Mouse (Mus musculus): ENCODE results near the gene Plcb4. TPM values are rescaled to one million over a fixed set of nuclear protein-coding genes. Genes with fewer than 3 reads are reported as not detected.

Gene Plcb4
- total and polyA plus RNA-seq, 3 experiments = not detected

- dilution Hi-C loops (cut with MboI; ENCODE audit: extremely low pct_ligation_motif_present, extremely low pct_unique_long_range_greater_than_20kb, low sequenced_read_pairs) = no loop called here
- Histone ChIP-seq H3K79me2 (replicated peaks; ENCODE audit: control insufficient read depth, extremely low read depth, insufficient read depth, poor library complexity, severe bottlenecking) (no peaks in the 10 kb centered on the region), H3K9me3 (replicated peaks; ENCODE audit: low read length) (peaks cover 59% of the 10 kb centered on the region), H3K27me3 (replicated peaks) (no peaks in the 10 kb centered on the region), H3K36me3 (replicated peaks in 1 of 2; ENCODE audit: control insufficient read depth in 1 of 2, insufficient read depth in 1 of 2, low read length in 1 of 2) (no peaks in the 10 kb centered on the region), H3K4me3 (replicated peaks in 1 of 3; ENCODE audit: low read depth in 2 of 3, low read length in 2 of 3, poor library complexity in 1 of 3) (no peak overlapping the region), H3K4me2 (ENCODE audit: insufficient read depth, low read depth, poor library complexity, severe bottlenecking) (no peak overlapping the region), H3K9ac (ENCODE audit: insufficient read depth, low read depth) (no peak overlapping the region), H3K27ac (ENCODE audit: insufficient read depth, low read depth) (no peak overlapping the region), H3K4me1 (ENCODE audit: control insufficient read depth in 1 of 2, insufficient read depth in 2 of 2) (no peaks in the 10 kb centered on the region)
- in situ Hi-C loops (cut with MboI; ENCODE audit: low pct_ligation_motif_present, low pct_unique_long_range_greater_than_20kb, low sequenced_read_pairs) = no loop called here
- no peak for DNase-seq (ENCODE audit: extremely low read depth)
- TF ChIP-seq ETS1 (conservative IDR thresholded peaks at IDR 0.05; ENCODE audit: low read depth, low read length) (no peak), IRF4 (IDR thresholded peaks at IDR 0.05; ENCODE audit: low read depth, low read length) (no peak), USF1 (IDR thresholded peaks at IDR 0.05; ENCODE audit: low read depth, low read length) (no peak), ZC3H11A (IDR thresholded peaks at IDR 0.05; ENCODE audit: low read depth, low read length) (no peak), MAZ (IDR thresholded peaks at IDR 0.05; ENCODE audit: low read depth, low read length) (no peak), MYC (IDR thresholded peaks at IDR 0.05; ENCODE audit: low read depth, low read length) (no peak), EP300 (IDR thresholded peaks at IDR 0.05; ENCODE audit: low read length) (no peak), E2F4 (IDR thresholded peaks at IDR 0.05; ENCODE audit: insufficient replicate concordance, low read depth, low read length) (no peak), SMC3 (IDR thresholded peaks at IDR 0.05; ENCODE audit: low read depth, low read length) (no peak), ELF1 (IDR thresholded peaks at IDR 0.05; ENCODE audit: low read depth, low read length) (no peak), UBTF (IDR thresholded peaks at IDR 0.05; ENCODE audit: low read depth, low read length) (no peak), ZKSCAN1 (IDR thresholded peaks at IDR 0.05; ENCODE audit: borderline replicate concordance, low read depth, low read length) (no peak), CTCF (conservative IDR thresholded peaks at IDR 0.05 in 1 of 2, IDR thresholded peaks at IDR 0.05 in 1 of 2; ENCODE audit: low read depth in 2 of 2, low read length in 2 of 2) (no peak), USF2 (conservative IDR thresholded peaks at IDR 0.05; ENCODE audit: low read depth, low read length) (no peak), TBP (conservative IDR thresholded peaks at IDR 0.05; ENCODE audit: low read depth, low read length) (no peak), RCOR1 (conservative IDR thresholded peaks at IDR 0.05; ENCODE audit: low read depth, low read length) (no peak)
Measured at GRCm38 (mm10) chr2:135835911-135836310, 177.1 kb downstream of the Plcb4 start.

- dilution Hi-C loops (cut with MboI; ENCODE audit: extremely low pct_ligation_motif_present, extremely low pct_unique_long_range_greater_than_20kb, low sequenced_read_pairs) (no loop called here), in situ Hi-C loops (cut with MboI; ENCODE audit: low pct_ligation_motif_present, low pct_unique_long_range_greater_than_20kb, low sequenced_read_pairs) (no loop called here)
- peaks cover 57% of the 10 kb centered on the region for H3K9me3 ChIP-seq (replicated peaks; ENCODE audit: low read length)
- TF ChIP-seq RAD21 (IDR thresholded peaks at IDR 0.05; ENCODE audit: low read depth, low read length) = no peak
- no peak for TF ChIP-seq CTCF (conservative IDR thresholded peaks at IDR 0.05 in 1 of 2, IDR thresholded peaks at IDR 0.05 in 1 of 2; ENCODE audit: low read depth in 2 of 2, low read length in 2 of 2)
- TF ChIP-seq TCF12 (IDR thresholded peaks at IDR 0.05; ENCODE audit: low read depth, low read length) = no peak
- TF ChIP-seq TBP (conservative IDR thresholded peaks at IDR 0.05; ENCODE audit: low read depth, low read length) = no peak
- TF ChIP-seq USF2 (conservative IDR thresholded peaks at IDR 0.05; ENCODE audit: low read depth, low read length) = no peak
- no peak for TF ChIP-seq ZKSCAN1 (IDR thresholded peaks at IDR 0.05; ENCODE audit: borderline replicate concordance, low read depth, low read length)
- TF ChIP-seq IRF4 (IDR thresholded peaks at IDR 0.05; ENCODE audit: low read depth, low read length) = no peak
- TF ChIP-seq RCOR1 (conservative IDR thresholded peaks at IDR 0.05; ENCODE audit: low read depth, low read length) = no peak
- no peak for TF ChIP-seq CHD2 (IDR thresholded peaks at IDR 0.05; ENCODE audit: low read length)
- TF ChIP-seq SIN3A (IDR thresholded peaks at IDR 0.05; ENCODE audit: low read length) = no peak
- TF ChIP-seq MAX (IDR thresholded peaks at IDR 0.05; ENCODE audit: low read length) = no peak
- TF ChIP-seq GABPA (IDR thresholded peaks at IDR 0.05; ENCODE audit: insufficient replicate concordance, low read depth, low read length) = no peak
- TF ChIP-seq KAT2A (IDR thresholded peaks at IDR 0.05; ENCODE audit: insufficient replicate concordance, low read length) = no peak
- TF ChIP-seq POLR2A (IDR thresholded peaks at IDR 0.05; ENCODE audit: low read depth, low read length) = no peak
- TF ChIP-seq UBTF (IDR thresholded peaks at IDR 0.05; ENCODE audit: low read depth, low read length) = no peak
- no peak for TF ChIP-seq JUND (conservative IDR thresholded peaks at IDR 0.05; ENCODE audit: low read depth, low read length)
- TF ChIP-seq USF1 (IDR thresholded peaks at IDR 0.05; ENCODE audit: low read depth, low read length) = no peak
- TF ChIP-seq ETS1 (conservative IDR thresholded peaks at IDR 0.05; ENCODE audit: low read depth, low read length) = no peak
- no peaks in the 10 kb centered on the region for H3K4me1 ChIP-seq (ENCODE audit: control insufficient read depth in 1 of 2, insufficient read depth in 2 of 2)
- no peak overlapping the region for H3K27ac ChIP-seq (ENCODE audit: insufficient read depth, low read depth)
- H3K27me3 ChIP-seq (replicated peaks) = no peaks in the 10 kb centered on the region
- no peak overlapping the region for H3K4me2 ChIP-seq (ENCODE audit: insufficient read depth, low read depth, poor library complexity, severe bottlenecking)
- no peak overlapping the region for H3K4me3 ChIP-seq (replicated peaks in 1 of 3; ENCODE audit: low read depth in 2 of 3, low read length in 2 of 3, poor library complexity in 1 of 3)
- H3K79me2 ChIP-seq (replicated peaks; ENCODE audit: control insufficient read depth, extremely low read depth, insufficient read depth, poor library complexity, severe bottlenecking) = no peaks in the 10 kb centered on the region
- no peaks in the 10 kb centered on the region for H3K36me3 ChIP-seq (replicated peaks in 1 of 2; ENCODE audit: control insufficient read depth in 1 of 2, insufficient read depth in 1 of 2, low read length in 1 of 2)
- H3K9ac ChIP-seq (ENCODE audit: insufficient read depth, low read depth) = no peak overlapping the region
- no peak for DNase-seq (ENCODE audit: extremely low read depth)
Measured at GRCm38 (mm10) chr2:135836426-135836825, 177.6 kb downstream of the Plcb4 start.

All from CH12.LX (cell line).